Mouse (Mus musculus) limb, embryonic 15.5 days (tissue): Measurements from ENCODE around the gene Atp1a2. TPM values are rescaled to one million over a fixed set of nuclear protein-coding genes. Genes with fewer than 3 reads are reported as not detected.

Experiments
- ATAC-seq: fragments of 200-750 bp; cut with Nextera tagmentation; 2 replicates; pipeline ENCODE4 v1.8.0; 2017; ENCODE audit warnings: low read depth, moderate TSS enrichment; ENCODE audit not compliant: insufficient number of reproducible peaks, low FRiP score, low TSS enrichment
- H3K27ac ChIP-seq: fragments of 300-500 bp; sonication (generic); 2 replicates; pipeline ENCODE4 v1.5.1; 2015; ENCODE audit warnings: moderate library complexity, mild to moderate bottlenecking, inconsistent platforms
- H3K27me3 ChIP-seq: fragments of 300-500 bp; sonication (generic); 2 replicates; pipeline ENCODE4 v1.6.1; 2015; ENCODE audit warnings: inconsistent platforms
- H3K36me3 ChIP-seq: fragments of 300-500 bp; sonication (generic); 2 replicates; pipeline ENCODE4 v1.6.1; 2015; ENCODE audit warnings: inconsistent platforms
- H3K4me1 ChIP-seq: fragments of 300-500 bp; sonication (generic); 2 replicates; pipeline ENCODE4 v1.6.1; 2015; ENCODE audit warnings: inconsistent platforms
- H3K4me2 ChIP-seq: fragments of 300-500 bp; sonication (generic); 2 replicates; pipeline ENCODE4 v1.6.1; 2015; ENCODE audit warnings: mild to moderate bottlenecking, inconsistent platforms
- H3K4me3 ChIP-seq: fragments of 300-500 bp; sonication (generic); 2 replicates; pipeline ENCODE4 v1.5.1; 2015; ENCODE audit warnings: mild to moderate bottlenecking, inconsistent platforms
- H3K9ac ChIP-seq: fragments of 300-500 bp; sonication (generic); 2 replicates; pipeline ENCODE4 v1.6.1; 2015; ENCODE audit warnings: inconsistent platforms
- H3K9me3 ChIP-seq: fragments of 300-500 bp; sonication (generic); 2 replicates; pipeline ENCODE4 v1.6.1; 2016; ENCODE audit warnings: inconsistent platforms
- WGBS: fragments of 180-500 bp; shearing (Covaris S2); methylation state at CpG from one replicate; pipeline ENCODE4 v1.1.7; 2015; 5-methylcytosine and 5-hydroxymethylcytosine counted together
- polyA plus RNA-seq: library from polyadenylated mRNA; unstranded; fragments of >200 nt; fragmentation: Nextera tagmentation; extraction: Ambion mirVana; gene quantifications from 2 replicates; pipeline ENCODE4 v1.2.1, GENCODE M21; 2015

Gene Atp1a2
- polyA plus RNA-seq, 1 experiment from 2014 or later = 5.0 TPM

- Histone ChIP-seq H3K27me3 (peaks cover 34% of the 10 kb centered on the region), H3K4me3 (no peak overlapping the region), H3K9ac (no peak overlapping the region), H3K27ac (no peak overlapping the region), H3K4me1 (peaks cover 12% of the 10 kb centered on the region), H3K36me3 (peaks cover 7% of the 10 kb centered on the region), H3K9me3 (no peaks in the 10 kb centered on the region), H3K4me2 (no peak overlapping the region)
- ATAC-seq = no peak
- WGBS = 48% methylated on average over 5 of the region's 5 CpGs
Observed at GRCm38 (mm10) chr1:172323298-172323697, 25.4 kb upstream of the Atp1a2 start.

DNA sequence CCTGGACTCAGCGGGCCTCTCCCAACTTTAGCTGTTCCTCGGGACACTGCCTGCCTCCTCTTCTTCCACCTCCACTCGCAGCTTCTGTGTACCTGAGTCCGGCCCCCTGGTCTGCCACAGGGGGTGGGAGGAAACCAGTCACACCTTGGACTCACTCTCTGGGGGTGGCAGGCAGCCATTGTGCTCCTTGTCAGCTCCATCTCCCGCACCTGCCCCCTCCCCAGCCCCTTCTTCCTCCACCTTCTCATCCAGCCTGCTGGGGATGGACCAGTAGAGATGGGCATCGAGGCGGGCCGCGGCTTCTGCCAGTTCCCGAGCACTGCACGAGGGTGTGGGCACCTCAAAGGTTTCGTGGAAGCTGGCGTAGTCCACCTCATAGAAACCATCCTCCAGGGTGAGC, 24.9 kb upstream of the Atp1a2 start:
- WGBS = 62% methylated on average over 13 of the region's 13 CpGs
- Histone ChIP-seq H3K27ac (no peak overlapping the region), H3K4me1 (peaks cover 12% of the 10 kb centered on the region), H3K4me2 (no peak overlapping the region), H3K9ac (no peak overlapping the region), H3K9me3 (no peaks in the 10 kb centered on the region), H3K4me3 (no peak overlapping the region), H3K36me3 (peaks cover 13% of the 10 kb centered on the region), H3K27me3 (peaks cover 29% of the 10 kb centered on the region)
- no peak for ATAC-seq

- ATAC-seq = no peak
- no peak overlapping the region for H3K27ac ChIP-seq
- WGBS = 23% methylated on average over 5 of the region's 5 CpGs
Observed at GRCm38 (mm10) chr1:172319921-172320411, 22.1 kb upstream of the Atp1a2 start.

DNA sequence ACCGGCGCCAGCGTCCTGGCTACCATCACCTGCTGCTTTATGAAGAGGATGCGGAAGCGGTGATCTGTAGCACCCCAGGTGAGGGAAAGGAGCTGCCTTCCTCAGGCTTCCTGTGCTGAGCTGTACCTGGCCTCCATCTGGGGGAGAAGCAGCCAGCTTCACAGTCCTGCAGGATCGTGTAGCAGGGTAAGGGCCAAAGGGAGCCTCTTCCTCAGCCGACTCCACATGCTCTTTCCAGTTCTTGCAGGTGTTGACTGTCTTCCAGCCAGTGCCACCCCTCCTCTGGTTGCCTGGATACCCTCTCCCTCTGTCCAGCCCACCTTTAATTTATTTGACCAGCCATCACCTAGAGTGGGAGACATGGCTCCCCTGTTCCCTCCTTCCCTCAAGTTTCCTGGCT, 21.5 kb upstream of the Atp1a2 start:
- no peak overlapping the region for H3K4me3 ChIP-seq
- H3K36me3 ChIP-seq = peaks cover 22% of the 10 kb centered on the region
- H3K9ac ChIP-seq = no peak overlapping the region
- WGBS = 74% methylated on average over 7 of the region's 7 CpGs
- H3K4me1 ChIP-seq = no peaks in the 10 kb centered on the region
- ATAC-seq = no peak
- no peak overlapping the region for H3K4me2 ChIP-seq
- no peak overlapping the region; the same call in 1 of the 2 replicates for H3K27ac ChIP-seq
- H3K27me3 ChIP-seq = no peaks in the 10 kb centered on the region
- H3K9me3 ChIP-seq = no peaks in the 10 kb centered on the region

More at GRCm38 (mm10) chr1:172319921-172320411, 22.1 kb upstream of the Atp1a2 start:
- no peak overlapping the region for H3K4me3 ChIP-seq
- no peak overlapping the region for H3K4me2 ChIP-seq
- H3K36me3 ChIP-seq = peaks cover 22% of the 10 kb centered on the region
- no peaks in the 10 kb centered on the region for H3K4me1 ChIP-seq
- H3K27me3 ChIP-seq = peaks cover 2% of the 10 kb centered on the region; the same call in 1 of the 2 replicates
- H3K9me3 ChIP-seq = no peaks in the 10 kb centered on the region
- H3K9ac ChIP-seq = no peak overlapping the region

- Histone ChIP-seq H3K27me3 (no peaks in the 10 kb centered on the region), H3K4me1 (peaks cover 7% of the 10 kb centered on the region), H3K4me2 (no peak overlapping the region), H3K9ac (no peak overlapping the region), H3K9me3 (no peaks in the 10 kb centered on the region), H3K4me3 (no peak overlapping the region), H3K36me3 (peaks cover 22% of the 10 kb centered on the region), H3K27ac (no peak overlapping the region)
- WGBS = 83% methylated on average over 19 of the region's 19 CpGs
- ATAC-seq = no peak
Observed at GRCm38 (mm10) chr1:172318424-172319035, 20.7 kb upstream of the Atp1a2 start.

DNA sequence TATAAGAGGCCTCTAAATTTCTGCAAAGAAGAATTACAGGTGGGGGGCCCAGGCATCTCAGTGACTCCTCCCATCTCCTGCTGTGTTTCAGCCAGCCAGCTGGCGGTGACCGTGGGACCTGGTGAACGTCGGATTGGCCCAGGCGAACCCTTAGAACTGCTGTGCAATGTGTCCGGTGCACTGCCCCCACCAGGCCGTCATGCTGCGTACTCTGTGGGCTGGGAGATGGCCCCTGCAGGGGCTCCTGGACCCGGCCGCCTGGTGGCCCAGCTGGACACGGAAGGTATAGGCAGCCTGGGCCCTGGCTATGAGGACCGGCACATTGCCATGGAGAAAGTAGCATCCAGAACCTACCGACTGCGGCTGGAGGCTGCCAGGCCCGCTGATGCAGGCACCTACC, 20.1 kb upstream of the Atp1a2 start:
- H3K9ac ChIP-seq = no peak overlapping the region
- no peak for ATAC-seq
- H3K4me2 ChIP-seq = no peak overlapping the region
- WGBS = 73% methylated on average over 15 of the region's 15 CpGs
- H3K27me3 ChIP-seq = no peaks in the 10 kb centered on the region
- no peak overlapping the region for H3K4me3 ChIP-seq
- H3K9me3 ChIP-seq = no peaks in the 10 kb centered on the region
- H3K36me3 ChIP-seq = peaks cover 22% of the 10 kb centered on the region
- no peak overlapping the region for H3K27ac ChIP-seq
- H3K4me1 ChIP-seq = peaks cover 13% of the 10 kb centered on the region

DNA sequence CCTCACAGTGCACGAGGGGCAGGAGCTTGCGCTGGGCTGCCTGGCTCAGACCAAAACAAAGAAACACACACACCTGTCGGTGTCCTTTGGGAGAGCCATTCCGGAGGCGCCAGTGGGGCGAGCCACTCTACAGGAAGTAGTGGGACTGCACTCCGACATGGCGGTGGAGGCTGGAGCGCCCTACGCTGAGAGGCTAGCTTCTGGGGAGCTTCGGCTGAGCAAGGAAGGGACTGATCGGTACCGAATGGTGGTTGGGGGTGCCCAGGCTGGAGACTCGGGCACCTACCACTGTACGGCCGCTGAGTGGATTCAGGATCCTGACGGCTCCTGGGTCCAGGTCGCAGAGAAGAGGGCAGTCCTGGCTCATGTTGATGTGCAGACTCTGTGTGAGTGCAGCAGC, 19.6 kb upstream of the Atp1a2 start:
- Histone ChIP-seq H3K9ac (no peak overlapping the region), H3K4me1 (peaks cover 17% of the 10 kb centered on the region), H3K4me3 (no peak overlapping the region), H3K9me3 (no peaks in the 10 kb centered on the region), H3K27me3 (no peaks in the 10 kb centered on the region), H3K27ac (no peak overlapping the region), H3K36me3 (peaks cover 22% of the 10 kb centered on the region), H3K4me2 (no peak overlapping the region)
- 62% methylated on average over 18 of the region's 18 CpGs for WGBS
- no peak for ATAC-seq

GRCm38 (mm10) chr1:172314911-172315310, 17.0 kb upstream of the Atp1a2 start:
- H3K9me3 ChIP-seq = no peaks in the 10 kb centered on the region
- no peak overlapping the region for H3K4me3 ChIP-seq
- H3K27me3 ChIP-seq = no peaks in the 10 kb centered on the region
- 79% methylated on average over 3 of the region's 3 CpGs for WGBS
- no peak for ATAC-seq
- H3K4me1 ChIP-seq = peaks cover 31% of the 10 kb centered on the region
- no peak overlapping the region for H3K27ac ChIP-seq
- H3K9ac ChIP-seq = no peak overlapping the region
- H3K4me2 ChIP-seq = no peak overlapping the region
- H3K36me3 ChIP-seq = peaks cover 18% of the 10 kb centered on the region

GRCm38 (mm10) chr1:172313613-172314411, 15.9 kb upstream of the Atp1a2 start:
- Histone ChIP-seq H3K4me3 (no peak overlapping the region), H3K36me3 (peaks cover 18% of the 10 kb centered on the region), H3K27me3 (no peaks in the 10 kb centered on the region), H3K27ac (no peak overlapping the region), H3K9ac (no peak overlapping the region), H3K9me3 (no peaks in the 10 kb centered on the region), H3K4me2 (no peak overlapping the region; the same call in 1 of the 2 replicates), H3K4me1 (peaks cover 37% of the 10 kb centered on the region)
- 73% methylated on average over 10 of the region's 10 CpGs for WGBS
- no peak for ATAC-seq

DNA sequence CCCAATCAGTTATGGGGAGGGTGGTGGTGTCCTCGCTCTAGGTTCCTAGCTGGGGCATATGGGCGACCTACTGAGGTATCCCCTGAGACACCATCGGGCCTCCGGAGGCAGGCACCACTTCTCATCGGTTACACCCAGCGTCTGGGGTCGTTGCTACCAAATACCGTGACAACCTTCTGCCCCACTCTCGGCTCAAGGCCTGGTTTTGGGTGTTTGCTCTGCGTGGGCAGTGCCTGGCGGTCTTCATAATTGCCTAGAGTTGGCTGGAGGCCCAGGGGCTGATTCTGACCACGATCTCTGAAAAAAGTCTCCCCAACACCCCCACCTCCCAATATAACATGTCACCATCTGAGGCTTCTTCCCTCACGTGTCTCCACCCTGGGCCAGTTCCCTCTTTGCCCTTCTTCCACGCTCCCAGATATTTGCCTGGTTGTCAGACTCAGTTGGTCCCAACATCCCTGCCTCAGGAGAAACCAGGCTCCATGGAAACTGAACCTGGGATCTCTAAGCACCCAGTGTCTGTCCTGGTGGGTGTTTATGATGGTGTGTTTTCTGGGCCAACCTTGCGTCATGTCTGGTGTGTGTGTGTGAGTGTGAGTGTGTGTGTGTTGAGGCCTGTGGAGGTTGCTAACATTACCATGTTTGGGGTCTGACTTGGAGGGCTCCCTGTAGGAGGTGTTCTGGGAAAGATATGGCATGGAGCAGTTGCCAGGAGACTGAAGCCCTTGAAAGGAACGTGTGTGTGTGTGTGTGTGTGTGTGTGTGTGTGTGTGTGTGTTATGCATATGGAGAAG, 15.1 kb upstream of the Atp1a2 start:
- 13% methylated on average over 16 of the region's 16 CpGs for whole genome bisulfite sequencing
- H3K27me3 ChIP-seq = no peaks in the 10 kb centered on the region
- H3K9ac ChIP-seq = peak overlapping the region; percentile 68
- ATAC-seq = no peak
- peak overlapping the region; percentile 97 for H3K4me2 ChIP-seq
- peak overlapping the region; percentile 69 for H3K4me3 ChIP-seq
- peaks cover 41% of the 10 kb centered on the region for H3K4me1 ChIP-seq
- peaks cover 12% of the 10 kb centered on the region for H3K36me3 ChIP-seq
- H3K9me3 ChIP-seq = no peaks in the 10 kb centered on the region
- no peak overlapping the region for H3K27ac ChIP-seq

DNA sequence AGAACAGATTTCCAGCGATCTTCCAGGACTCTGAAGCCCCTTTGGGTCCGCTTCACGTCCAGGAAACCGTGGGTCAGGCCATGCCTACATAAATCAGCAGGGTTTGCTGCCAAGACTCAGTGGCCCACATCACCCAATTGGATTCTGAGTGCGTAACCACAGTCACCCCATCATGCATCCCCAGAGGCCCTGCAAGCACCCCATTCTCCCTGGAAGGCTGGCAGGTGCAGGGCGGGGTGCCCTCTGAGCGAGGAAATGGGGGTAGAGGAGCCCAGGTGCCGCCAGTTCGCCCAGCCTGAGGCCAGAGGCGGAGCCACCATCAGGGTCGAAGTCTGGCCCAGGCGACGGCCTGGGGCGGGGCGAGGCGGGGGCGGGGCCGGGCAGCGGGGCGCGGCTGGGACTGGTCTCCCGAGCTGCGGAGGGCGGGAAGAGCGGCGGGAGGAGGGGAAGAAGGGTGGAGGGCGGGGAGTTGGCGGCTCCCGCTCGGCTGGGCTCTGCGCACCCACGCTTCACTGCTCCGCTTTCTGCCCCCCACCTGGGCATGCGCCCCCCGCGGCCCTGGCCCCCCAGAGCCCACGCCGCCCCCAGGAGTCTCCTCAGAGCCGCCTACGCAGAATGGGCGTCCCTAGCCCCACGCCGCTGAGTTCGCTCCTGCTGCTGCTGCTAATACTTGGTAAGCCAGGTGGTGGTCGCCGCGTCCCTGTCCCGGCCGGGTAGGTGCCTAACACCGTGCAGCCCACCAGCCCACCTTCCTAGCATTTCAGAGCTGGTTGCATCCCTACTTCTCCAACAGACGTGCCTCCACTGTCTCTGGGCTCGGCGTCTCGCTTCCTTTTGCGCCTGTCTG, 14.3 kb upstream of the Atp1a2 start:
- Histone ChIP-seq H3K27ac (peak overlapping the region; percentile 95), H3K4me2 (peak overlapping the region; percentile 97), H3K9me3 (no peaks in the 10 kb centered on the region), H3K4me1 (peaks cover 45% of the 10 kb centered on the region), H3K27me3 (no peaks in the 10 kb centered on the region), H3K36me3 (0 out of 2 replicates have a peak, but pooled peaks cover 4% of the 10 kb centered on the region), H3K4me3 (peak overlapping the region; percentile 69), H3K9ac (peak overlapping the region; percentile 68)
- ATAC-seq = peak; percentile 70
- under 1% methylated on average over 40 of the region's 55 CpGs for WGBS
